Mouse (Mus musculus): Measurements from ENCODE around the gene Rbm39. TPM values are rescaled to one million over a fixed set of nuclear protein-coding genes. Genes with fewer than 3 reads are reported as not detected.
A peak's percentile ranks its signal among the peaks of the same experiment; 100 is the strongest.
"Not testable (repeated sequence)": the region's sequence is repeated elsewhere in the genome, so short reads cannot be mapped to it uniquely, and the experiment has no call there.

The Rbm39 gene
- polyA plus RNA-seq, 1 experiment from 2014 or later: 644 TPM

DNA sequence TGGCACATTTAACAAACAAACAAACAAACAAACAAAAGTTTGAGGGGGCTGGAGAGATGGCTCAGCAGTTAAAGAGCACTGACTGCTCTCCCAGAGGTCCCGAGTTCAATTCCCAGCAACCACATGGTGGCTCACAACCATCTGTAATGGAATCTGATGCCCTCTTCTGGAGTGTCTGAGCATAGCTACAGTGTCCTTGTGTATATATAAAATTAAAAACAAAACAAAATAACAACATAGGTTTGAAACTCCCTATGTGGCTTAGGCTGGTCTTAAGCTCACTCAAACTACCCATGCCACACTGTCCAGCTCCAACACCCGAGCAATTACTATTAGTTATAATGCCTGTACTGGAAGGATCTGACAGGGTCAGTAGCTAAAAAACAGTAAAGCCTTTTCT lies 37.2 kb downstream of the Rbm39 start:
- Histone ChIP-seq H3K4me3 (peak overlapping the region; percentile 85), H3K4me2 (peak overlapping the region; percentile 71; the same call in 1 of the 2 replicates), H3K4me1 (peaks cover 10% of the 10 kb centered on the region), H3K27me3 (no peaks in the 10 kb centered on the region), H3K9me3 (no peaks in the 10 kb centered on the region), H3K36me3 (peaks cover 26% of the 10 kb centered on the region), H3K27ac (peak overlapping the region; percentile 94; the same call in 1 of the 2 replicates), H3K9ac (no peak overlapping the region)
- WGBS: 78% methylated on average over 2 of the region's 2 CpGs
- ATAC-seq (ENCODE audit: insufficient number of reproducible peaks, low FRiP score, low TSS enrichment, low read depth): no peak

DNA sequence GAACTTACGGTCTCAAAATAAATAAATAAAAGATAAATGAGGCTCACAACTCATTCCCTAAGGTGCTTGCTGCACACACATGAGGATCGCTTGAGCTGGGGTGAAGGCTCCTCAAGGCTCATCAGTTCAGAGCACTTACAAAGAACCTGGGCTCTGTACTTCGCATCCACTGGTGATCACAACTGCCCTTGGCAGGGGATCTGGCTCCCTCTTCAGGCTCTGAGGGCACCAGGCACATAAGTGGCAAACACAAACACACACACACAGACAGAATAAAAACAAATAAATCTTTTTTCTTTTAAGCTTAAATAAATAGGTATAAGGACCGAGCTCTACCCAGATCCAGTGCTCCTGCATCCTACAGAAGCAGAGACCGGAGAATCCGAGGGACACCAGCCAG lies 44.3 kb downstream of the Rbm39 start:
- no peak overlapping the region for H3K4me3 ChIP-seq
- peaks cover 35% of the 10 kb centered on the region for H3K36me3 ChIP-seq
- 87% methylated on average over 6 of the region's 6 CpGs for WGBS
- no peak overlapping the region for H3K9ac ChIP-seq
- H3K4me1 ChIP-seq: no peaks in the 10 kb centered on the region
- H3K27me3 ChIP-seq: no peaks in the 10 kb centered on the region
- no peak overlapping the region for H3K27ac ChIP-seq
- no peak for ATAC-seq (ENCODE audit: insufficient number of reproducible peaks, low FRiP score, low TSS enrichment, low read depth)
- H3K4me2 ChIP-seq: no peak overlapping the region
- no peaks in the 10 kb centered on the region for H3K9me3 ChIP-seq

DNA sequence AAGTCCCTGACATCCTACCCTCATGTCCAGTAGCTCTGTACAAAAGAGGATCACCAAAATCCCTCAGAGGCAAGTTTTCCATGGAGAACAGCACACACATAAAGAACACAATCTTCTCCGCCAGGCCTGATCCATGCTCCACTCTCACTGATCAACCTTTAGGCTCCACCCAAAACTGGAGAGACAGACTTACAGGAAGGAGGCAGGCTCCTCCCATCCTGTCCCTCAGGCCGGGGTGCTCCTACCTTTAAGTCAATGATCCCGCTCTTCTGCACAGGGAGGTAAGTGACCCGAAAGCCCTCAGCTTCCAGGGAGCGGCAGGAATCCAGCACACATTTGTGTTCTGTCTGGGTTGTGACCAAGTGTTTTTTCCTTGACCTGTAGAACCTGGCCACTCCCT lies 45.9 kb downstream of the Rbm39 start:
- Histone ChIP-seq H3K9me3 (no peaks in the 10 kb centered on the region), H3K36me3 (peaks cover 31% of the 10 kb centered on the region), H3K27me3 (no peaks in the 10 kb centered on the region), H3K9ac (no peak overlapping the region), H3K27ac (no peak overlapping the region), H3K4me2 (no peak overlapping the region), H3K4me1 (no peaks in the 10 kb centered on the region), H3K4me3 (no peak overlapping the region)
- no peak for ATAC-seq (ENCODE audit: insufficient number of reproducible peaks, low FRiP score, low TSS enrichment, low read depth)
- 90% methylated on average over 5 of the region's 5 CpGs for WGBS

DNA sequence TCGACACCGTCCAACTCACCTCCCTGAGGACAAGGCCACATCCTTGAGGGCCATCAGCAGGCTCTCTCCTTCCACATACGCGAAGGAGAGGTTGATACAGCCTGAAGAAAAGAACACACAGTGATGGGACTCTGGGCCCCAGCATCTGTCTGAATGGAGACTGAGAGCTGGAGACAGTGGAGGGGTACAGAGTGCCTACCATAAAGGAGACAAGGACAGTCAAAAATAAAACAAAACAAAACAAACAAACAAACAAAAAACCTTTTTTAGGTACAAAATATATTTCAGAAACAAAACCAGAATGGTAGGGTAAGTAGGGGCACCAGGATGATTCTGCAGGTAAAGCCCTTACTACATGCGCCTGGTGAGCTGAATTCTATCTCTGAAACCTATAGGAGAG lies 53.0 kb downstream of the Rbm39 start, which contains the start of gene Gm28036:
Gene Gm28036 (minus strand): TSS at position 101 of the 400 bp plus-strand sequence.
- H3K4me3 ChIP-seq: no peak within 1 kb of the TSS
- no peaks in the 10 kb centered on the region for H3K27me3 ChIP-seq
- H3K27ac ChIP-seq: no peak within 1 kb of the TSS
- no peak within 1 kb of the TSS for H3K4me2 ChIP-seq
- H3K36me3 ChIP-seq: peaks cover 38% of the 10 kb centered on the region
- ATAC-seq (ENCODE audit: insufficient number of reproducible peaks, low FRiP score, low TSS enrichment, low read depth): no peak
- no peak within 1 kb of the TSS for H3K9ac ChIP-seq
- no peaks in the 10 kb centered on the region for H3K9me3 ChIP-seq
- H3K4me1 ChIP-seq: no peaks in the 10 kb centered on the region
- WGBS: 94% methylated on average over 5 of the region's 5 CpGs

DNA sequence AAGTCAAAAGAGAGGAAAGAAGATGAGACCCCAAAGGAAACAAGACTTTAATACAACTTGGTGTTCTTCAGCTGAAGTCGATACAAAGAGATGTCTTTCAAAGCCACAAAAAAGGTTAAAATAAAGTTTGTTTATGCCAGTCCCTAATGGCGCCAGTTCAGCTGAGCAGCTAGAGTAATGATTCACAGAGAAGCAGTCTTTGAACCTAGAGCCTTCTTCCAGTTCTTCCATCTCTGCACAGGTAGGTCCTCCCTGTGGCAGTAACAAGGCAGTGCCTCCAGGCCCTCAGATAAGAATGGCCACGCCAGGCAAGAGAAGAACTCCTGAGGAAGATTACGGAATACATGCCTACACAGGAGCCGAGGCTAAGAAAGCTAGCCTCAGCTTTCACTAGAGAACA lies 56.3 kb downstream of the Rbm39 start:
- WGBS: 86% methylated on average over 5 of the region's 5 CpGs
- no peaks in the 10 kb centered on the region for H3K9me3 ChIP-seq
- no peak overlapping the region for H3K27ac ChIP-seq
- peaks cover 28% of the 10 kb centered on the region for H3K36me3 ChIP-seq
- no peak overlapping the region for H3K4me3 ChIP-seq
- ATAC-seq (ENCODE audit: insufficient number of reproducible peaks, low FRiP score, low TSS enrichment, low read depth): no peak
- H3K4me2 ChIP-seq: no peak overlapping the region
- no peaks in the 10 kb centered on the region for H3K27me3 ChIP-seq
- no peaks in the 10 kb centered on the region for H3K4me1 ChIP-seq
- no peak overlapping the region for H3K9ac ChIP-seq

DNA sequence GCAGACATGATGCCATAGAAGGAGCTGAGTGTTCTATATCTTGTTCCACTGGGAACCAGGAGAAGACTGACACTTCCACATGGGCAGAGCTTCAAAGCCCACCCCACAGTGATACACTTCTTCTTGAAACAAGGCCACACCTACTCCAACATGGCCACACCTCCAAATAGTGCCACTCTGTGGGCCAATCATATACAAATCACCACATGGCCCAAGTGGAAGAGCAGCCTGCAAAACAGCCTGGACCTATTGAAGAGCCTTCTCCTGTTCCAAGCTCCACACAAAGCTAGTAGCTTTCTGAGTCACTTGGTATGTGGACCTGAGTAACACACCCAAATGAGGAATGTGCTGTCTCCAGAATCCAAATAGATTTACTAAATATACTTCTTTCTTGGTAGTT lies 60.5 kb downstream of the Rbm39 start:
- no peak for ATAC-seq (ENCODE audit: insufficient number of reproducible peaks, low FRiP score, low TSS enrichment, low read depth)
- H3K36me3 ChIP-seq: peaks cover 12% of the 10 kb centered on the region
- H3K4me2 ChIP-seq: no peak overlapping the region
- H3K27ac ChIP-seq: no peak overlapping the region
- no peaks in the 10 kb centered on the region for H3K4me1 ChIP-seq
- no peaks in the 10 kb centered on the region for H3K9me3 ChIP-seq
- no peak overlapping the region for H3K9ac ChIP-seq
- H3K27me3 ChIP-seq: no peaks in the 10 kb centered on the region
- H3K4me3 ChIP-seq: no peak overlapping the region

DNA sequence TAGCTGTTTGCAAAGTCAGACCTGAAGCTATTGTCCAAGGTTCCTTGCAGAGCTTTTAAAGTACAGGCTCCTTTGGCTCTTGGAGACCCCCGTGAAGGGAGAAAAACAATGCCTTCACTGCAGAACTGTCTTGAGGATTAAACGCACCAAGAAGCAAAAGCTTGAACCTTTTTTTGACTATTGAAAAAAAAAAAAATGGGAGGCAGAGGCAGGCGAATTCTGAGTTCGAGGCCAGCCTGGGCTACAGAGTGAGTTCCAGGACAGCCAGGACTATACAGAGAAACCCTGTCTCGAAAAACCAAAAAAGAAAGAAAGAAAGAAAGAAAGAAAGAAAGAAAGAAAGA lies 68.0 kb downstream of the Rbm39 start:
- not testable (repeated sequence) for H3K4me1 ChIP-seq; H3K36me3 ChIP-seq; H3K27me3 ChIP-seq; H3K9me3 ChIP-seq; ATAC-seq (ENCODE audit: insufficient number of reproducible peaks, low FRiP score, low TSS enrichment, low read depth)
- H3K27ac ChIP-seq: peak overlapping the region; percentile 93
- peak overlapping the region; percentile 72 for H3K4me3 ChIP-seq
- peak overlapping the region; percentile 98; the same call in 1 of the 2 replicates for H3K9ac ChIP-seq
- H3K4me2 ChIP-seq: peak overlapping the region; percentile 42
- 28% methylated on average over 5 of the region's 5 CpGs for WGBS

DNA sequence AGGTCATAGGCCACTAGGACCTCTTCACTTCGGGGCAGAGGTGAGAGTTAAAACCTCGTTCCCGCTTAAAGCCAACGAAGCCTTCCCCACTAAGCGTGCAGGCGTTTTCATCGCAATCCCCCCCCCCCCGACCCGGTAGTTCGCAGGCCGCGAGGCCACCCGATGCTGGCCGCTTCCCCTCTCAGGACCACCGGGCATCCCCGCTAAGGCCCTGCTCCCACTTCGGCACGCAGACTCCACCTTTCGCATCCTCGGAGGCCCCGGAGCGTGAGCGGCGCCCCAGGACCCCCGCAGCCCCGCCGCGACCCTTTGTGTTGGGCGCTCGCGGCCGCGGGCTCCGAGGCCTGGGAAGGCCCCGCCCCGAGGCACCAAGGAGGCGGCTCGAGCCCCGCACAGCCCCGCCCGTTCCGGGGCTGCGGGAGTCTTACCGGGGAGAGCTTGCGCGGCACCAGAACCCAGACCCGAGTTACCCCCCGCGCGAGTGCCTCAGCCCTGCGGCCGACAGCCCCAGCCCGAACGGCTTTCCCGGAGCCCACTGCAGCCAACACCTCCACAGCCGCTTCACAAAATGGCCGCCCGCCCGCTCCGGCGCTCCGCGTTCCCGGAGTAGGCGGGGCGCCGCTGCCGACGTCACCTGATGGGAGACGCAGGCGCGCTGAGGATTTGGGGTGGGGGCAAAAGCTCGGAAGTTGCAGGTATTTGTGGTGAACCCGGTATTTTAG lies 68.5 kb downstream of the Rbm39 start, which contains the start of the genes Cpne1 and Rbm12:
Gene Cpne1 (minus strand): TSS at position 608 of the 722 bp plus-strand sequence.
Gene Rbm12 (minus strand): TSS at position 621 of the 722 bp plus-strand sequence.
- Histone ChIP-seq H3K9ac (peak within 1 kb of the TSS; percentile 98), H3K27me3 (no peaks in the 10 kb centered on the region), H3K4me1 (peaks cover 5% of the 10 kb centered on the region), H3K9me3 (no peaks in the 10 kb centered on the region), H3K4me2 (peak within 1 kb of the TSS; percentile 66), H3K4me3 (peak within 1 kb of the TSS; percentile 72), H3K36me3 (no peaks in the 10 kb centered on the region), H3K27ac (peak within 1 kb of the TSS; percentile 93)
- WGBS: under 1% methylated on average over 74 of the region's 74 CpGs
- ATAC-seq (ENCODE audit: insufficient number of reproducible peaks, low FRiP score, low TSS enrichment, low read depth): peak; percentile 93

DNA sequence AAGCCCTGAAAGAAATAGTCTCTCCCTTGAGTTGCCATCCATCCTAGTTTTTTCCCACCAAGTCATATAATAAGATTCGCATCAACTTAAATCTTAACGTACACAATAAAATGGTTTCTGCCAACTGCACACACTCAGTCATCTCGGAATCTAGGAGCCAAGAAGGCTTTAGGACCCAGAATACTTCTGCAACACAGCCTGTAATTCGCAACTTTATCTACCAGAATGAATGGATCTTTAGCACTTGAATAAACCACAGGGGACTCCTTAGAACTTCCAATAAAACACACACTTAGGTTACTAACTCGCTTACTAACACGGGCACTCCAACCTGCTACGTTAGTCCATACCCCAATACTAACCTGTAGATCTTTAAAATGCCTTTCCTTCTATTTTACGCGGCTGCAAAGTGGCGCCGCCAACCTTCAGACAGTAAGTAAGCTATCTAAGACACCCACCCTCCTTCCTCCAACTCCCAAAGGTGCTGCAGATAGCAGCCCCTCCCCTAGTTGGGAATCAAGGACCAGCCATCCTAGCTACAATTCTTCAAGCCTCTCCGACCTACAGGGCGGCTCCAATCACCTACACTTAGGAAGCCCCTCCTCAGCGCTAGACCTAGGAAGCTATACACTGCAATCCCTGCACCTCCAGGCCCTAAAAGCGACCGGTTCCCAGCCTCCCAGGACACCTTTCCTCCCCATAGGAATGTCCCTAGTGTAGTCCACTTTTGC lies 69.2 kb downstream of the Rbm39 start:
- H3K9me3 ChIP-seq: no peaks in the 10 kb centered on the region
- H3K27ac ChIP-seq: peak overlapping the region; percentile 93
- no peaks in the 10 kb centered on the region for H3K27me3 ChIP-seq
- peak overlapping the region; percentile 66 for H3K4me2 ChIP-seq
- peak; percentile 35; the same call in 1 of the 2 replicates for ATAC-seq (ENCODE audit: insufficient number of reproducible peaks, low FRiP score, low TSS enrichment, low read depth)
- H3K36me3 ChIP-seq: no peaks in the 10 kb centered on the region
- peak overlapping the region; percentile 72 for H3K4me3 ChIP-seq
- H3K9ac ChIP-seq: peak overlapping the region; percentile 98
- under 1% methylated on average over 16 of the region's 16 CpGs for WGBS
- H3K4me1 ChIP-seq: peaks cover 5% of the 10 kb centered on the region

Other genes with a start within 250 kb of the Rbm39 start
- gene Uqcc1, start 249.9 kb downstream of the Rbm39 start, polyA plus RNA-seq (2015; fragmentation: Nextera tagmentation; extraction: Ambion mirVana): 60.8 and 70.9 TPM in 2 replicates
- gene Gm15557, start 239.5 kb downstream of the Rbm39 start, polyA plus RNA-seq (2015; fragmentation: Nextera tagmentation; extraction: Ambion mirVana): 0.13 and 0.21 TPM in 2 replicates
- 44.7 and 60.7 TPM in 2 replicates for gene Gdf5, start 234.9 kb downstream of the Rbm39 start, polyA plus RNA-seq (2015; fragmentation: Nextera tagmentation; extraction: Ambion mirVana)
- 22.7 and 24.2 TPM in 2 replicates for gene Cep250, start 223.8 kb downstream of the Rbm39 start, polyA plus RNA-seq (2015; fragmentation: Nextera tagmentation; extraction: Ambion mirVana)
- 1.7 and 1.8 TPM in 2 replicates for gene 6430550D23Rik, start 172.3 kb downstream of the Rbm39 start, polyA plus RNA-seq (2015; fragmentation: Nextera tagmentation; extraction: Ambion mirVana)
- 239 and 246 TPM in 2 replicates for gene Ergic3, start 172.2 kb downstream of the Rbm39 start, polyA plus RNA-seq (2015; fragmentation: Nextera tagmentation; extraction: Ambion mirVana)
- gene Fer1l4, start 127.3 kb downstream of the Rbm39 start, polyA plus RNA-seq (2015; fragmentation: Nextera tagmentation; extraction: Ambion mirVana): not detected in 2 replicates
- gene Spag4, start 115.1 kb downstream of the Rbm39 start, polyA plus RNA-seq (2015; fragmentation: Nextera tagmentation; extraction: Ambion mirVana): 2.2 and 2.7 TPM in 2 replicates
- 57.3 and 57.8 TPM in 2 replicates for gene Cpne1, start 68.3 kb downstream of the Rbm39 start, polyA plus RNA-seq (2015; fragmentation: Nextera tagmentation; extraction: Ambion mirVana)
- 21.9 and 26.0 TPM in 2 replicates for gene Rbm12, start 68.3 kb downstream of the Rbm39 start, polyA plus RNA-seq (2015; fragmentation: Nextera tagmentation; extraction: Ambion mirVana)
- gene Gm28036, start 53.1 kb downstream of the Rbm39 start, polyA plus RNA-seq (2015; fragmentation: Nextera tagmentation; extraction: Ambion mirVana): 19.5 and 20.9 TPM in 2 replicates
- 316 and 346 TPM in 2 replicates for gene Romo1, start 36.2 kb downstream of the Rbm39 start, polyA plus RNA-seq (2015; fragmentation: Nextera tagmentation; extraction: Ambion mirVana)
- 39.3 and 43.6 TPM in 2 replicates for gene Nfs1, start 36.1 kb downstream of the Rbm39 start, polyA plus RNA-seq (2015; fragmentation: Nextera tagmentation; extraction: Ambion mirVana)
- gene Phf20, start 16.2 kb upstream of the Rbm39 start, polyA plus RNA-seq (2015; fragmentation: Nextera tagmentation; extraction: Ambion mirVana): 68.4 and 70.8 TPM in 2 replicates
- 3.8 and 3.9 TPM in 2 replicates for gene Cnbd2, start 132.1 kb upstream of the Rbm39 start, polyA plus RNA-seq (2015; fragmentation: Nextera tagmentation; extraction: Ambion mirVana)
- 56.0 and 68.1 TPM in 2 replicates for gene Scand1, start 132.5 kb upstream of the Rbm39 start, polyA plus RNA-seq (2015; fragmentation: Nextera tagmentation; extraction: Ambion mirVana)
- 2.6 and 3.1 TPM in 2 replicates for gene Epb41l1, start 240.7 kb upstream of the Rbm39 start, polyA plus RNA-seq (2015; fragmentation: Nextera tagmentation; extraction: Ambion mirVana)